Mouse (Mus musculus) hindbrain, postnatal 0 days (tissue): ENCODE measurements around the gene Sart1. TPM values are rescaled to one million over a fixed set of nuclear protein-coding genes. Genes with fewer than 3 reads are reported as not detected.

Experiments
- ATAC-seq: fragments of 200-750 bp; cut with Nextera tagmentation; 2 replicates; pipeline ENCODE4 v1.8.0; 2017; ENCODE audit warnings: mild to moderate bottlenecking, moderate TSS enrichment, moderate library complexity
- DNase-seq: peaks from one replicate; pipeline ENCODE4 v3.0.0-alpha.2; 2015; ENCODE audit warnings: low spot score
- H3K27ac ChIP-seq: fragments of 300-500 bp; sonication (generic); 2 replicates; pipeline ENCODE4 v1.5.1; 2014; ENCODE audit warnings: mild to moderate bottlenecking
- H3K27me3 ChIP-seq: fragments of 300-500 bp; sonication (generic); 2 replicates; pipeline ENCODE4 v1.6.1; 2014; ENCODE audit warnings: low read length, mixed read lengths; ENCODE audit not compliant: insufficient read depth
- H3K36me3 ChIP-seq: fragments of 300-500 bp; sonication (generic); 2 replicates; pipeline ENCODE4 v1.6.1; 2014; ENCODE audit warnings: low read length, mixed read lengths; ENCODE audit not compliant: insufficient read depth
- H3K4me1 ChIP-seq: fragments of 300-500 bp; sonication (generic); 2 replicates; pipeline ENCODE4 v1.6.1; 2014; ENCODE audit warnings: antibody characterized with exemption, low read length, mixed read lengths; ENCODE audit not compliant: insufficient read depth
- H3K4me2 ChIP-seq: fragments of 300-500 bp; sonication (generic); 2 replicates; pipeline ENCODE4 v1.6.1; 2014; ENCODE audit warnings: low read depth, mild to moderate bottlenecking, low read length, moderate library complexity, mixed read lengths
- H3K4me3 ChIP-seq: fragments of 300-500 bp; sonication (generic); 2 replicates; pipeline ENCODE4 v1.5.1; 2014; ENCODE audit warnings: low read length
- H3K9ac ChIP-seq: fragments of 300-500 bp; sonication (generic); replicated peaks from 2 replicates; pipeline ENCODE4 v1.6.1; 2014; ENCODE audit warnings: mild to moderate bottlenecking, low read length, moderate library complexity, mixed read lengths
- H3K9me3 ChIP-seq: fragments of 300-500 bp; sonication (generic); 2 replicates; pipeline ENCODE4 v1.6.1; 2016; ENCODE audit warnings: low read length, mixed read lengths
- CTCF ChIP-seq: IDR thresholded peaks from 2 replicates; pipeline ENCODE4 v1.5.1; 2016; ENCODE audit warnings: antibody characterized with exemption, control low read depth, low read depth
- WGBS: fragments of 180-500 bp; shearing (Covaris S2); extraction: QIAGEN DNeasy Blood & Tissue Kit; methylation state at CpG from one replicate; pipeline ENCODE4 v1.1.7; 2014; 5-methylcytosine and 5-hydroxymethylcytosine counted together
- polyA plus RNA-seq: library from polyadenylated mRNA; unstranded; fragments of >200 nt; fragmentation: Nextera tagmentation; extraction: Ambion mirVana; gene quantifications from 2 replicates; pipeline ENCODE4 v1.2.1, GENCODE M21; 2015
- total RNA-seq: library from RNA; depleted of rRNA; stranded (reverse); fragments of >200 nt; gene quantifications from 2 replicates; pipeline ENCODE4 v1.2.3, GENCODE M21; 2014

The Sart1 gene
- total and polyA plus RNA-seq, 2 experiments from 2014 or later = 30.5 to 45.0 TPM

GRCm38 (mm10) chr19:5429219-5429618, 40.7 kb upstream of the Sart1 start:
- Histone ChIP-seq H3K27me3 (no peaks in the 10 kb centered on the region), H3K4me3 (no peak overlapping the region), H3K36me3 (no peaks in the 10 kb centered on the region), H3K9ac (no peak overlapping the region), H3K27ac (no peak overlapping the region), H3K4me1 (peaks cover 23% of the 10 kb centered on the region), H3K4me2 (no peak overlapping the region), H3K9me3 (no peaks in the 10 kb centered on the region)
- ATAC-seq = no peak
- DNase-seq = no peak
- 90% methylated on average over 4 of the region's 4 CpGs for WGBS
- TF ChIP-seq CTCF = no peak

- 88% methylated on average over 2 of the region's 2 CpGs for WGBS
- TF ChIP-seq CTCF = peak; percentile 52
- DNase-seq = peak; percentile 51
Observed at GRCm38 (mm10) chr19:5428083-5428482, 39.6 kb upstream of the Sart1 start.

GRCm38 (mm10) chr19:5426640-5427290, 38.3 kb upstream of the Sart1 start:
- TF ChIP-seq CTCF = no peak
- Histone ChIP-seq H3K4me1 (peaks cover 24% of the 10 kb centered on the region), H3K27me3 (no peaks in the 10 kb centered on the region), H3K4me2 (no peak overlapping the region), H3K9me3 (no peaks in the 10 kb centered on the region), H3K9ac (no peak overlapping the region), H3K4me3 (no peak overlapping the region), H3K27ac (no peak overlapping the region), H3K36me3 (no peaks in the 10 kb centered on the region; the same call in 1 of the 2 replicates)
- WGBS = 93% methylated on average over 13 of the region's 13 CpGs
- ATAC-seq (no peak), DNase-seq (no peak)

More at GRCm38 (mm10) chr19:5428083-5428482, 39.6 kb upstream of the Sart1 start:
- no peaks in the 10 kb centered on the region for H3K27me3 ChIP-seq
- H3K4me2 ChIP-seq = no peak overlapping the region
- ATAC-seq = no peak
- no peak overlapping the region for H3K27ac ChIP-seq
- H3K36me3 ChIP-seq = no peaks in the 10 kb centered on the region; the same call in 1 of the 2 replicates
- H3K4me3 ChIP-seq = no peak overlapping the region
- no peak overlapping the region for H3K9ac ChIP-seq
- H3K9me3 ChIP-seq = no peaks in the 10 kb centered on the region
- H3K4me1 ChIP-seq = peaks cover 21% of the 10 kb centered on the region

GRCm38 (mm10) chr19:5425906-5426565, 37.5 kb upstream of the Sart1 start:
- H3K4me1 ChIP-seq = peaks cover 24% of the 10 kb centered on the region
- H3K4me3 ChIP-seq = peak overlapping the region; percentile 90
- ATAC-seq = no peak
- no peak for TF ChIP-seq CTCF
- WGBS = 90% methylated on average over 18 of the region's 18 CpGs
- no peak for DNase-seq
- no peaks in the 10 kb centered on the region for H3K27me3 ChIP-seq
- H3K4me2 ChIP-seq = peak overlapping the region; percentile 90
- H3K36me3 ChIP-seq = no peaks in the 10 kb centered on the region; the same call in 1 of the 2 replicates
- no peaks in the 10 kb centered on the region for H3K9me3 ChIP-seq
- H3K27ac ChIP-seq = peak overlapping the region; percentile 92; the same call in 1 of the 2 replicates
- peak overlapping the region; percentile 94 for H3K9ac ChIP-seq

GRCm38 (mm10) chr19:5424782-5425741, 36.6 kb upstream of the Sart1 start, which contains the start of the genes Drap1 and AI837181:
TSS of gene Drap1 (minus strand) at chr19:5424979.
TSS of gene AI837181 (plus strand) at chr19:5425144.
- WGBS = under 1% methylated on average over 70 of the region's 87 CpGs
- Histone ChIP-seq H3K4me2 (peak within 1 kb of the TSS; percentile 90), H3K4me1 (peaks cover 24% of the 10 kb centered on the region), H3K27me3 (no peaks in the 10 kb centered on the region), H3K4me3 (peak within 1 kb of the TSS; percentile 90), H3K9ac (peak within 1 kb of the TSS; percentile 94), H3K36me3 (peaks cover 5% of the 10 kb centered on the region; the same call in 1 of the 2 replicates), H3K9me3 (no peaks in the 10 kb centered on the region), H3K27ac (peak within 1 kb of the TSS; percentile 92)
- no peak for TF ChIP-seq CTCF
- ATAC-seq (peak; percentile 93), DNase-seq (peak; percentile 98)

GRCm38 (mm10) chr19:5424092-5424781, 35.7 kb upstream of the Sart1 start:
- Histone ChIP-seq H3K4me2 (peak overlapping the region; percentile 90), H3K9ac (peak overlapping the region; percentile 94), H3K27me3 (no peaks in the 10 kb centered on the region), H3K4me3 (peak overlapping the region; percentile 90), H3K9me3 (no peaks in the 10 kb centered on the region), H3K4me1 (peaks cover 21% of the 10 kb centered on the region), H3K27ac (peak overlapping the region; percentile 92), H3K36me3 (peaks cover 8% of the 10 kb centered on the region; the same call in 1 of the 2 replicates)
- peak; percentile 40 for TF ChIP-seq CTCF
- 2% methylated on average over 42 of the region's 48 CpGs for WGBS
- peak; percentile 75 for DNase-seq
- ATAC-seq = peak; percentile 67
